Mouse (Mus musculus): ENCODE measurements around the gene 1700001P01Rik. TPM values are rescaled to one million over a fixed set of nuclear protein-coding genes. Genes with fewer than 3 reads are reported as not detected.

Gene 1700001P01Rik
- polyA plus RNA-seq, 1 experiment, result not detected

- Histone ChIP-seq H3K4me3 (replicated peaks) (peak overlapping the region; percentile 2), H3K9me3 (no peaks in the 10 kb centered on the region), H3K4me1 (peaks cover 81% of the 10 kb centered on the region), H3K36me3 (replicated peaks; ENCODE audit: low read length) (peaks cover 73% of the 10 kb centered on the region), H3K27me3 (replicated peaks) (no peaks in the 10 kb centered on the region)
- TF ChIP-seq GATA1 (IDR thresholded peaks at IDR 0.05; ENCODE audit: borderline replicate concordance, low read length) (no peak), FLI1 (IDR thresholded peaks at IDR 0.05; ENCODE audit: low read length) (no peak)
Measured at GRCm38 (mm10) chr11:97803847-97804246, 28.1 kb upstream of the 1700001P01Rik start.

DNA sequence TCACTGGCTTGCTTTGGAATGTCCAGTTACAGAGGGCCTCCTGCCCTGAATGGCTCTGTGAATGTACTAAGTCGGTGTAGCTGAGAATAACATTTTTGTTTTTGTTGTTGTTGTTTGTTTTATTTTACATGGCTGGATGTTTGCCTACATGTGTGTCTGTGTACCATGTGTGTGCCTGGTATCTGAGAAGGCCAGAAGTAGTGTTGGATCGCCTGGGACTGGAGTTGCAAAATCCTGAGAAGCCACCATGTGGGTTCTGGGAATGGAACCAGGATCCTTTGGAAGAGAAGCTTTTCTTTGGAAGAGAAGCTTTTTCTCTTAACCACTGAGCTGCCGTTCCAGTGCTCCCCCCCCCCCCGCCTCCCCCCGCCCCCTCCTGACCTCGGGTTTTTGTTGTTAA, 26.8 kb upstream of the 1700001P01Rik start:
- no peaks in the 10 kb centered on the region for H3K27me3 ChIP-seq (replicated peaks)
- H3K9me3 ChIP-seq, result no peaks in the 10 kb centered on the region
- H3K4me1 ChIP-seq, result peaks cover 78% of the 10 kb centered on the region
- TF ChIP-seq FLI1 (IDR thresholded peaks at IDR 0.05; ENCODE audit: low read length), result no peak
- TF ChIP-seq GATA1 (IDR thresholded peaks at IDR 0.05; ENCODE audit: borderline replicate concordance, low read length), result no peak
- H3K36me3 ChIP-seq (replicated peaks; ENCODE audit: low read length), result peaks cover 60% of the 10 kb centered on the region
- peak overlapping the region; percentile 28 for H3K4me3 ChIP-seq (replicated peaks)

DNA sequence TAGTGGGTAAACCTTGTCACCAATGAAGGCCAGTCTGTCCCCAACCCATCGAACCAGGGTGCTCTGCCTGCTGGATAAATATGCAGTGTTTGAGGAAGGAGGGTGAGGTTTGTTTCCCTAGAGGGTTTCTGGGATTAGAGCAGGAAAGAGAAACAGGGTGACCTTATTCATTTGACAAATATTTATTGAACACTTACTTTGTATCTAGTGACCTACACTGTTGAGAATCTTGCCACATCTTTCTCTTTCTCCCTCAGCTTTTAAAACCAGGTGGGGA, 26.4 kb upstream of the 1700001P01Rik start:
- no peak for TF ChIP-seq GATA1 (IDR thresholded peaks at IDR 0.05; ENCODE audit: borderline replicate concordance, low read length)
- TF ChIP-seq FLI1 (IDR thresholded peaks at IDR 0.05; ENCODE audit: low read length), result no peak
- Histone ChIP-seq H3K4me1 (peaks cover 75% of the 10 kb centered on the region), H3K4me3 (replicated peaks) (peak overlapping the region; percentile 98), H3K9me3 (no peaks in the 10 kb centered on the region), H3K27me3 (replicated peaks) (no peaks in the 10 kb centered on the region), H3K36me3 (replicated peaks; ENCODE audit: low read length) (peaks cover 56% of the 10 kb centered on the region)

- Histone ChIP-seq H3K9me3 (no peaks in the 10 kb centered on the region), H3K36me3 (replicated peaks; ENCODE audit: low read length) (peaks cover 51% of the 10 kb centered on the region), H3K27me3 (replicated peaks) (no peaks in the 10 kb centered on the region), H3K4me3 (replicated peaks) (peak overlapping the region; percentile 98), H3K4me1 (peaks cover 71% of the 10 kb centered on the region)
- TF ChIP-seq FLI1 (IDR thresholded peaks at IDR 0.05; ENCODE audit: low read length) (no peak), GATA1 (IDR thresholded peaks at IDR 0.05; ENCODE audit: borderline replicate concordance, low read length) (no peak)
Measured at GRCm38 (mm10) chr11:97801409-97802193, 25.9 kb upstream of the 1700001P01Rik start.

GRCm38 (mm10) chr11:97800691-97801408, 25.1 kb upstream of the 1700001P01Rik start:
- no peaks in the 10 kb centered on the region for H3K27me3 ChIP-seq (replicated peaks)
- H3K4me3 ChIP-seq (replicated peaks), result peak overlapping the region; percentile 98
- TF ChIP-seq FLI1 (IDR thresholded peaks at IDR 0.05; ENCODE audit: low read length), result no peak
- no peak for TF ChIP-seq GATA1 (IDR thresholded peaks at IDR 0.05; ENCODE audit: borderline replicate concordance, low read length)
- H3K4me1 ChIP-seq, result peaks cover 70% of the 10 kb centered on the region
- H3K36me3 ChIP-seq (replicated peaks; ENCODE audit: low read length), result peaks cover 43% of the 10 kb centered on the region
- H3K9me3 ChIP-seq, result no peaks in the 10 kb centered on the region

GRCm38 (mm10) chr11:97799994-97800690, 24.4 kb upstream of the 1700001P01Rik start:
- Histone ChIP-seq H3K4me3 (replicated peaks) (peak overlapping the region; percentile 98), H3K4me1 (peaks cover 64% of the 10 kb centered on the region), H3K27me3 (replicated peaks) (no peaks in the 10 kb centered on the region), H3K36me3 (replicated peaks; ENCODE audit: low read length) (peaks cover 38% of the 10 kb centered on the region), H3K9me3 (no peaks in the 10 kb centered on the region)
- TF ChIP-seq GATA1 (IDR thresholded peaks at IDR 0.05; ENCODE audit: borderline replicate concordance, low read length), result no peak
- no peak for TF ChIP-seq FLI1 (IDR thresholded peaks at IDR 0.05; ENCODE audit: low read length)

DNA sequence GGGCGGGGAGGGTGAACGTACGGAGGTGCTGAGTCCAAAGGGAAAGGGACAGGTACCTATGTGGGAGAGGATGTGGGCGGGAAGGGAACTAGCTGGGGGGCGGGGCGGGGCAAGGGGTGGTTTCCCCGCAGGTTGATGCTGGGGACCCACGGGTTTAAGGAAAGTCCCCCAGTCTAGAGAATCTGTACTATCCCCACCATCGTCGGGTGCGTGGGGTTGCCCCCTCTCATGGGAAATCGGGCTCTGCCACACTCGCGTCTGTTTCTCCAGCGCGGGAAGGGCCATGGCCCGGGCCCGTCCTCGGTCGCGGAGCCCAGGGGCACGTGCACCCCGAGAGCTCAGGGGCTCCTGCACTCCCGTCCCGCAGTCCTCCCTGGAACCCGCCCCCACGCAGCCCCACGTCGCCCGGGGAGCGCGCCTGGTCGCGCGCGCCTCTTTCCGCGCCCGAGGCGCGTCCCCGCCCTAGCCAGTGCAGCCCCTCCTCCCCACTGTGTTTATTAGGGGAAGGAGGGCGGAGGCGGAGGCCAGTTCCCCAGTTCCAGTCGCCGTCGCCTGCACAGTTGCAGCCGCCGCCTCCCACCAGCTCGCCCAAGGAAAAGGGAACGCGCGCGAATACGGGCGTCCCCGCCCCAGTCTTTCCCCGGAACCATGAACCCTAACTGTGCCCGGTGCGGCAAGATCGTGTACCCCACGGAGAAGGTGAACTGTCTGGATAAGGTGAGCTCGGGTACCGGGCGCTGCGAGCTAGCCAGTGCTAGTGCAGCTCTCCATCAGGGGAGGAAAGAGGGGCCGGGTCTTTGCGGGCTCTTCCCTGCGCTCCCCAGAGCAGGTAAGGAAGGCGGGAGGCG, 23.7 kb upstream of the 1700001P01Rik start:
- Histone ChIP-seq H3K4me1 (peaks cover 63% of the 10 kb centered on the region), H3K4me3 (replicated peaks) (peak overlapping the region; percentile 98), H3K36me3 (replicated peaks; ENCODE audit: low read length) (peaks cover 31% of the 10 kb centered on the region), H3K27me3 (replicated peaks) (no peaks in the 10 kb centered on the region), H3K9me3 (no peaks in the 10 kb centered on the region)
- TF ChIP-seq GATA1 (IDR thresholded peaks at IDR 0.05; ENCODE audit: borderline replicate concordance, low read length) (no peak), FLI1 (IDR thresholded peaks at IDR 0.05; ENCODE audit: low read length) (no peak)

- Histone ChIP-seq H3K4me1 (peaks cover 62% of the 10 kb centered on the region), H3K9me3 (no peaks in the 10 kb centered on the region), H3K36me3 (replicated peaks; ENCODE audit: low read length) (peaks cover 25% of the 10 kb centered on the region), H3K27me3 (replicated peaks) (no peaks in the 10 kb centered on the region), H3K4me3 (replicated peaks) (peak within 1 kb of the TSS; percentile 98)
- no peak for TF ChIP-seq FLI1 (IDR thresholded peaks at IDR 0.05; ENCODE audit: low read length)
- no peak for TF ChIP-seq GATA1 (IDR thresholded peaks at IDR 0.05; ENCODE audit: borderline replicate concordance, low read length)
Measured at GRCm38 (mm10) chr11:97798782-97799145, 23.0 kb upstream of the 1700001P01Rik start, which contains the start of gene Lasp1. Gene Lasp1, plus strand, starts transcription at chr11:97799000.

DNA sequence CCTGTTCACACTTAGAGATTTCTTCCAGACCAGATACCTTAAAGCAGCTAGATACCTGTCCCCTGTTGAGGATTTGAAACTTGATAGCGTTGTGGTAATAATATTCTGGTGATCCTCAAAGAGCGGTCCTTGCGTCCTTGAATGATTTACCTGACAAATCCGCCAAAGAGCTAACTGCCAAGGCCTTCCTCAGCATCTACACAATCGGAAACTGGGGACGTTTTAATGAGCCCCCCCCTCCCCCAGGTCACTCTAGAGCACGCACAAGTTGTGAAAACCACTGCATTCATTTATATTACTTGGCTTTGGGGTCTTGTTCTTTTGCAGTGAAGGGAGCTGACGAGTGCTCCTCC, 22.3 kb upstream of the 1700001P01Rik start:
- TF ChIP-seq FLI1 (IDR thresholded peaks at IDR 0.05; ENCODE audit: low read length) (no peak), GATA1 (IDR thresholded peaks at IDR 0.05; ENCODE audit: borderline replicate concordance, low read length) (no peak)
- Histone ChIP-seq H3K9me3 (no peaks in the 10 kb centered on the region), H3K27me3 (replicated peaks) (no peaks in the 10 kb centered on the region), H3K36me3 (replicated peaks; ENCODE audit: low read length) (peaks cover 19% of the 10 kb centered on the region), H3K4me3 (replicated peaks) (no peak overlapping the region), H3K4me1 (peaks cover 58% of the 10 kb centered on the region)
